Mouse (Mus musculus): ENCODE measurements at regions not wholly inside any gene's neighbourhood (a gene's known extent, or its start where the extent isn't known, plus 50 kb on each side); places are given as distances from the start of the nearest gene placed in this dataset.

GRCm38 (mm10) chrX:121764460-121764859 lies 632.7 kb downstream of the Nap1l3 start:
- no peak for DNase-seq (ENCODE audit: extremely low read depth, low read depth)

- DNase-seq (ENCODE audit: extremely low read depth, low read depth): peak; percentile 10
Observed at GRCm38 (mm10) chrX:121753010-121753409, 644.2 kb downstream of the Nap1l3 start.
